Mouse (Mus musculus) liver, adult (tissue): ENCODE results near the gene Fchsd2.

ENCODE experiments used
- GATA4 ChIP-seq: IDR thresholded peaks from 2 replicates; pipeline ENCODE4 v1.6.1; 2014; ENCODE audit warnings: mild to moderate bottlenecking, low read length; ENCODE audit not compliant: insufficient replicate concordance

Fchsd2 gene

DNA sequence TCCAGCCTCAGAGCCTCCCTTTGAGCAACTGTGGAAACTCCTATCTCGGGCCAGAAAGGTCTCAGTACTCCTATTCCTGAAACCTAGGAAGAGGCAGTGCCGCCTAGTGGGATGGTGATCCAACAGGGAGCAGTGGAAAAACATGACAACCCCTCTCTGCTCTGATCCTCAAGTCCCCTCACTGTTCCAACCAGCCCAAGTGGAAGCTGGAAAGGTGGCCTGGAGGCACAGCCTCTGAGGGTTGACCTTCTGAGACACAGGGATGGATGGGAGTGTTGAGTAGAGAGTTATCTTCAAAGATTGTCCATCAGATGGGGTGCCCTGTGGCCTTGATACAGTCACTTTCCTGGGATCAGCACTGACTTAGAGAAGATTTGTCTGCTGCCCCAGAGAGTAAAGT lies 3.9 kb downstream of the Fchsd2 start:
- TF ChIP-seq GATA4: no peak

GRCm38 (mm10) chr7:101097084-101097483 lies 4.4 kb downstream of the Fchsd2 start:
- no peak for TF ChIP-seq GATA4

DNA sequence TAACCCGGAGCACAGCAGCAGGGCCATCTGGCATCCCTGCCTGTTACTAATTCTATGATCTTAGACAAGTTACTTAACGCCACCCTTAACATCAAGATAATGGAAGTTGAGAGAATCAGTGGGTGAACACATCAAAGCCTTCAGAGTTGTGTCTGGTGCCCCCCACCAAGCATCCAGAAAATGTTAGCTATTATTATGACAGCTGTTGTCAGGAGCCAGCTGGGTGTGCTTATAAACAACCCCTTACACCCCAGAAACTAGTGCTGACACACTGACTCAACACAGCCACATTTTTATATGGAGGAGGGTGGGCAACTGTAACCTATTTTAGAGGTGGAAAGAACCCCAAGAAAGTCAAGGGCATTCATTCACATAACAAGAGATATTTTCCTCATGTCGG lies 7.3 kb downstream of the Fchsd2 start:
- no peak for TF ChIP-seq GATA4

GRCm38 (mm10) chr7:101101156-101101691 lies 8.6 kb downstream of the Fchsd2 start:
- TF ChIP-seq GATA4: no peak

DNA sequence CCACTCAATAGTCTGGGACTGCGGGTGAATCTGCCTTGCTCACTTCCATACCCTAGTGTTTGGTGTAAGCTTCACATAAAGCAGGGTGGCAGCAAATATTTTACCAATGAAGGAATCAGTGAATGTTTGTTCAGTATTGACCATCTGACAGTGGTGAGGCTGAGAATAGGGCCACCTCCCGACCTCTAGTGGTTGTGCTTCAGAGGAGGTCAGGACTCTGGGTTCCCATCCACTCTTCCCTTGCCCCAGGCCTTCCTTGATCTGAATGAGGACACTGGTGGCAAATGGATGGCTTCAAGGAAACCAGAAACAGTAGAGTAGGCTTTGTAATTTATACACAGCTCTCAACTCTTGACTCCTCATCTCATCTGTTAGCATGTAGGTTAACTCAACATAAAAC lies 14.0 kb downstream of the Fchsd2 start:
- TF ChIP-seq GATA4: no peak

DNA sequence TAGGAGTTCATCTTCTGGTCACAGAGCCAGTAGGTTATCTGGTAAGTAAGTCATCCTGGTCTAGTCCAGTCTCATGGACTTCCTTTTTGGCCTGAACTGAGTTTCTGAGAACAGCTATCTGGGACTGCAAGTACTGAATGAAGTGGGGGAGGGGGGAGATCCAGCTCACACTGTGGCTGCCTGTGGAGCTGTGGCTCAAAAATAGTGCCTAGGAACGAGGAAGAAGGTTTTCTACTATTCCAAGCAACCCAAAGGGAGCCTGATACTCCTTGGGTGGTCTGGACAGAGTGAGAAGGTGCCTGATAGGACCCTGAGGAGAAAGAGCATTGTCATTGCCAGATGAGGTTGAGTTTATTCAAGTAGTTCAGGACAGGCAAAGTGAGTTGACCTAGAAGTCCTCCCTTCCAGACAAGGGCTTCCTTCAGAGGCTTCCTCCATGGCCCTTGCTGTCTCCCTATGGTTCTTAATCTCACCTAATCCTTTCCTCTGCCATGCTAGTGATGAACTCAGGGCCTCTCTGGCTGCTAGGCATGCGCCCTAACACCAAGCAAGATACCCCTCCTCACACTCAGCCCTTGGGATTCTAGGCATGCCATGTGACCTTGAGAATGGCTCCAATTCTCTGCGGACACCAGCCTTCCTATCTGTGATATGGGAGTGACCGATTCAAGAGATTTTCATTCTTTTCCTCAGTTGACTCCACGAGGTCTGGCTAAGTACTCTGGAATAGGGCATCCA lies 14.6 kb downstream of the Fchsd2 start:
- peak; percentile 55; the same call in 1 of the 2 replicates for TF ChIP-seq GATA4

DNA sequence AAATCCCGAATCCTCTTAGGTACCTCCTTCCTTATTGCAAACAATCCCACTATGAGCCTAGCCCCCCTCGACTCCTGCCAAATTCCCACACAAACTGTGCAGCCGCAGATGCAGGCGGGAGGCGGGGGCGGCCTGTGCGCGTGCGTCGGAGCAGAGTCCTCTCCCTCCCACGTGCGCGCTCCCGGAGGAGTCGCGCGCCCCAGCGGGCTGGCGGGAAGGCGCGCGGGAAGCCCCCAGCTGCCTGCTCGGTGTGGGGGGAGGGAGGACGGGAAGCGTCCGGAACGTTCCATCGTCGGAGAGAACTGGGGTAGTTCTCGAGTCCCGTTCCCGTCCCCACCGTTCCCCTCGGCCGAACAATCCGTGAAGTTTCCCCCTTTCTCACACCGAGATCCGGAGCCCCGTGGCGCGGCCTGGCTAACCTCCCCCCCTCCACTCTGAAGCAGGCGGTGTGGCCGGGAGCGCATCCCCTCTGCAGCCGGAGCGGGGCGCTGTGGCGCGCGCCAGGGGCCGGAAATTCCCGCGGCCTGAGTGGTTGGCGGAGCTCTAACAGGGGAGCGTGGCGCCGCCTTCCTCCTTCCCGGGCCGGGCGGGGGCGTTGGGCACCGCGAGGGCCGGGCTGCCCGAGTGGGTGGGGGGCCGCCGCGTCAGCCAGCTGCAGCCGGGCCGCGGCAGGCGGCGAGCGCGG lies 15.4 kb downstream of the Fchsd2 start:
- peak; percentile 30; the same call in 1 of the 2 replicates for TF ChIP-seq GATA4

DNA sequence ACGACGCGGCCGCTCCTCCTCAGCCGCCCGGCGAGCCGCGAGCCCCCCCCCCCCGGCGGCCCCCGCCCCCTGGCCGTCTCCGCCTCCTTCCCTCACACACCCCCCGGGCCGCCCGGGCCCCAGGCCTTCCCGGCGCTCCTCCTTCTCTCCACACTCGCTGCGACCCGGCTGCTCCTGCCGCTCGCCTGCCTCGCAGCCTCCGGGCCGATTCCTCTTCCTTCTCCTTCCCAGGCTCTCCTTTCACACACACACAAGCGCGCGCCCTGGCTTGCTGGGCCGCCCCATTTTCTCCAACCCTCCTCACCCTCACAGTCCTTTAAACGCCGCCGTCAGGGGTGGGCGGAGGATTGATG lies 16.0 kb downstream of the Fchsd2 start:
- no peak for TF ChIP-seq GATA4

GRCm38 (mm10) chr7:101109006-101109855 lies 16.6 kb downstream of the Fchsd2 start:
- no peak for TF ChIP-seq GATA4

DNA sequence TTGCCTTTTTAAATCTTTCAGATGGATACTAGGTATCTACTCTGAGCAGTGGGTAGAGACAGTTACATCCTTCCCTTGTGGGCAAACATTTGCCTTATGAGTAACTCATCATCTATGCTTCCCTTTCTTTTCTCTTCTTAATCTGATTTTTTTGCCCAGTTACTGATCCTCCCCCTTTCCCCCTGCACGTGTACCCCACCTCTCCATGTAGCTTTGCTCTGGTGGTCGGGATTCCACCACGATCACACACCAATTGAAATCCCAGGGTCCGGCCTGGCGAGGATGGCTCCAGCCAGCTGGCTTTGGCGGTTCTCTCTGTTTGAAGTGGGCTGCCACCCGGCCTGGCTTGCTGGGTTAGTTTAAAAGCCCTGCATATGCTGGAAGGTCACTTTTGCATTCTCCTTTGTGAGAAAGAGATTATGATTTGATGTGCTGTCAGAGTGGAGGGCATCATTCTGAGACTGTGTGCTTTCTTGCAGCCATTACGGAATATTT lies 17.2 kb downstream of the Fchsd2 start:
- no peak for TF ChIP-seq GATA4

DNA sequence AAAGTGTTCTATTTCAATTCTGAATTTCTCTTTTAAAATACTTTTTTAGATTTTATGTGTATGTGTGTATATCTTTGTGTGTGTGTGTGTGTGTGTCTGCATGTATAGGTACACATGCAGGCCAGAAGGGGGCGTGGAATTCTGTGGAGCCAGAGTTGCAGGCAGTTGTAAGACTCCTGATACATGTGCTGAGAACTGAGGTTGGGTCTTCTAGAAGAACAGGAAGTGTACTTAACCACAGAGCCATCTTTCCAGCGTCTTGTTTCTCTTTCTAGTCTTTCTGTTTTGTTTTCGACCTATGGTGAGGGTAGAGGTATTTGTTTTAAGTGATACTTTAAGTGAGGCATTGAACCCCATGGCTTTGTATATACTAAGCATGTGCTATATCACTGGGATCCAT lies 20.7 kb downstream of the Fchsd2 start:
- no peak for TF ChIP-seq GATA4

- TF ChIP-seq GATA4: no peak
Measured at GRCm38 (mm10) chr7:101114328-101114727, 21.7 kb downstream of the Fchsd2 start.

DNA sequence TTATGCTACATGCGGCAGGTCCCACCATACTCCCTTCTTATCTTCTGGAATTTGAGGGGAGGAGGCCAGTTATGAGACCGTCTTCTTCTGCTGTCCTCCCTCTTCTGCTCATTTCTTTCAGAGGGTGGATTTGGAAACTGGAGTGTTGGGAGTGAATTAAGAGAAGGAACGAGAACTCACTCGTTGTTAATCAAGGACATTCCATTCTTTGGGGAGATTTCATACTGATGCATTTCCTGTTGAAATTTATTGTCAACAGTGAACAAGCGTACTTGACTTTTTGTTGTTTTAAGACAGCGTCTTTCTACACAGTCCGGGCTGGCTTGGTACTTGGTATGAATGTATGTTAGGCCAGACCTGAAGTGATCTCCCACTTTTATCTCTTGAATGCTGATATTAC lies 26.7 kb downstream of the Fchsd2 start:
- no peak; the same call in 1 of the 2 replicates for TF ChIP-seq GATA4

DNA sequence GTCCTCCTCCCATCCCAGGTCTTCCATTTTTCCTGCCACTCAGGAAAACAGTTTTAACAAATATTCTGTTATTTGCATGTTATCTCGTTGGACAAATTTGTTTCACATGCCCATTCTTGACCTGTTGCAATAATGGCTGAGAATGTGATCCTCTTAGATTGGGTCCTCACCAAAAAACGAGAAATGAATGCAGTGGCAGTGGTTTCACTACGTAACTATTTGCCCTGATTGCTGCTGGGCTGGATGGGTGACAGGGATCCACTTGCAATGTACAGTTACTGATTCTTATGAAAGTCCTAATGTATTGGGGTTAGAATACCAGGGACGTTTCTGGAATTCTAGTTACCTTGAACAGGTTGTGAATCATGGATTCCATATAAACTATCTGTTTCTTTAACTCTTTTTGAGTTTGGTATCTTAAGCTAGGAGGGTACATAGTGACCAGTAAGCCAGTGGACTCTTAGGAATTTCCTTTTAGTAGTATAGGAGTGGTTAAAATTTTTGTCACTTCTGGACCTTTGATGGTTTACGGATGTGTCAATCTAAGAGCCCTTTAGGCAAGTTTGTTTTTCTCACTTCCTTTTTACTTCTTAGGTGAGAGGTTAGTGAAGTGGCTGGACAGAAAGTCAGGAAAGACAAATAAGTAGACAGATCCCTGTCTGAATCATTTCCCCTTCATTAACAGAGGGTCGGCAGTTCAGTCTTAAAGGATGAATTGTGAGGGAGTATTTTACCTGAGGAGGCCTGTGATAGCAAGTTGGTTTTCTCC lies 31.1 kb downstream of the Fchsd2 start:
- TF ChIP-seq GATA4: no peak

DNA sequence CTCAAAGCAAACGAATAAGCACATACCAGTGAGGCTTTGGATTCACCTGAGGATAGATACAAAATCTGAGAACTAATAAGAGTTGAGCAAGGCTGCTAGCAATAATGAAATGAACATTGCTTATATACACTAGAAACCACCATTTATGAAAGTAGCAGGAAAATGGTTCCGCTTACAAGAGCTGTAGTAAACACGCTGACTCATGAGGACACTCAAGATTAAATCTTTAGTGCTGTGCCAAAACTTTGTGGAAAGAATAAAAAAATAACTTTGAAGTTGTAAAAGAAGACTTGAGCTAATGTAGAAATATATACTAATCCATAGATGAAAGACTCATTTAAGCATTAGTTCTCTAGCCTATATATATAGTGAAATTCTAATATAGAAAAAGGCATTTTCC lies 35.1 kb downstream of the Fchsd2 start:
- no peak for TF ChIP-seq GATA4

DNA sequence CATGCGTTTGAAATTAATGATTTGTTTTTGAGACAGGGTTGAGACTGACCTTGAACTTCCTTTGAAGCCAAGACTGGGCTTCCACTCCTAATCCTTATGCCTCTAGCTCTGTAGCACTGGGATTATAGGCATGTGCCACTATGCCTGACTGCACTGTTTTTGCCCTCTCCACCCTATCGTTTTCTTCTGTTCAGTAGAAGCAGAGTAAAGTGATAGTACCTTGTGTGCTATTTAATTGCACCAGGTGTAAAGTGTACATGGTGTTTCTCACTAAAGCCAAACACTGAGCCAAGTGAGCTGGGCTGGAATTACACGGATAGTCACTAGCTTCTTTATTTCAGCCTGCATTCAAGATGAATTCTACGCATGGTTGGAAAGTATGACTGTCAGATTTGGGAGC lies 35.9 kb downstream of the Fchsd2 start:
- no peak for TF ChIP-seq GATA4
